ENCODE assay signal across 15 mouse cellular contexts in genomic region chr2:92913295-92913694, GRCm38 (mm10). TPM values are rescaled to one million over a fixed set of nuclear protein-coding genes. Genes with fewer than 3 reads are reported as not detected.
DNase-seq lines count a peak whose midpoint lies in the region; ATAC-seq lines count a peak whose summit lies in the region.
"Had no signal": no experiment of that assay in that cellular context is flagged by ENCODE, and none has a peak within 500 bp of the region (broad histone marks: within the 10 kb centered on the region; RNA-seq: fewer than 3 reads in every experiment).

No protein-coding gene starts in this region.

- no peaks in the 10 kb centered on the region for H3K36me3 ChIP-seq in midbrain, embryonic 13.5 days
- H3K36me3 ChIP-seq in midbrain, embryonic 11.5 days (ENCODE audit: control insufficient read depth, insufficient read depth, low read length): no peaks in the 10 kb centered on the region
- H3K36me3 ChIP-seq in hindbrain, embryonic 14.5 days (replicated peaks; ENCODE audit: control insufficient read depth, insufficient read depth): no peaks in the 10 kb centered on the region
- H3K36me3 ChIP-seq in splenic B cell, adult 2 months (ENCODE audit: control insufficient read depth, insufficient read depth, low read length, poor library complexity, severe bottlenecking): no peaks in the 10 kb centered on the region

- 9% methylated on average over 9 of the region's 9 CpGs for WGBS in midbrain, embryonic 13.5 days
- 9% methylated on average over 9 of the region's 9 CpGs for WGBS in midbrain, embryonic 11.5 days
- WGBS in hindbrain, embryonic 14.5 days: 7% methylated on average over 9 of the region's 9 CpGs

- peak overlapping the region; percentile 83 for H3K4me2 ChIP-seq in midbrain, embryonic 13.5 days (replicated peaks)
- no peak overlapping the region for H3K4me2 ChIP-seq in midbrain, embryonic 11.5 days
- no peak overlapping the region for H3K4me2 ChIP-seq in hindbrain, embryonic 14.5 days (replicated peaks)

- no peak for ATAC-seq in cerebellum, adult (ENCODE audit: insufficient number of reproducible peaks, low FRiP score, low TSS enrichment)
- ATAC-seq in midbrain, embryonic 13.5 days: no peak
- ATAC-seq in midbrain, embryonic 11.5 days (ENCODE audit: low FRiP score): no peak
- no peak for ATAC-seq in hindbrain, embryonic 14.5 days (ENCODE audit: low FRiP score)

- peak overlapping the region; percentile 84 for H3K27ac ChIP-seq in midbrain, embryonic 13.5 days
- no peak overlapping the region for H3K27ac ChIP-seq in midbrain, embryonic 11.5 days (ENCODE audit: low read depth, low read length)
- peak overlapping the region; percentile 26; the same call in 1 of the 2 replicates for H3K27ac ChIP-seq in hindbrain, embryonic 14.5 days

- H3K4me3 ChIP-seq in midbrain, embryonic 13.5 days (replicated peaks): no peak overlapping the region
- H3K4me3 ChIP-seq in midbrain, embryonic 11.5 days (ENCODE audit: low read depth, low read length): no peak overlapping the region
- no peak overlapping the region for H3K4me3 ChIP-seq in hindbrain, embryonic 14.5 days (replicated peaks; ENCODE audit: low read length)

- no peaks in the 10 kb centered on the region for H3K9me3 ChIP-seq in midbrain, embryonic 13.5 days
- H3K9me3 ChIP-seq in midbrain, embryonic 11.5 days (ENCODE audit: control insufficient read depth, low read length): no peaks in the 10 kb centered on the region
- no peaks in the 10 kb centered on the region for H3K9me3 ChIP-seq in hindbrain, embryonic 14.5 days (ENCODE audit: control insufficient read depth, low read length)

- peaks cover 5% of the 10 kb centered on the region; the same call in 1 of the 2 replicates for H3K27me3 ChIP-seq in midbrain, embryonic 13.5 days
- H3K27me3 ChIP-seq in midbrain, embryonic 11.5 days (ENCODE audit: control insufficient read depth, insufficient read depth, low read length): peaks cover 7% of the 10 kb centered on the region
- 0 out of 2 replicates have a peak, but pooled peaks cover 5% of the 10 kb centered on the region for H3K27me3 ChIP-seq in hindbrain, embryonic 14.5 days (ENCODE audit: control insufficient read depth, insufficient read depth, low read length)
- H3K27me3 ChIP-seq in splenic B cell, adult 2 months (ENCODE audit: control insufficient read depth, insufficient read depth, low read length, poor library complexity, severe bottlenecking): no peaks in the 10 kb centered on the region; the same call in 1 of the 2 replicates

- peaks cover 62% of the 10 kb centered on the region for H3K4me1 ChIP-seq in midbrain, embryonic 13.5 days (replicated peaks)
- H3K4me1 ChIP-seq in midbrain, embryonic 11.5 days (ENCODE audit: control insufficient read depth, insufficient read depth, low read length): peaks cover 25% of the 10 kb centered on the region
- peaks cover 40% of the 10 kb centered on the region for H3K4me1 ChIP-seq in hindbrain, embryonic 14.5 days (replicated peaks; ENCODE audit: control insufficient read depth, insufficient read depth, low read length)

- H3K9ac ChIP-seq in midbrain, embryonic 13.5 days (replicated peaks): no peak overlapping the region
- no peak overlapping the region for H3K9ac ChIP-seq in midbrain, embryonic 11.5 days (ENCODE audit: low read length)
- H3K9ac ChIP-seq in hindbrain, embryonic 14.5 days: no peak overlapping the region

- DNase-seq in cerebellum, adult 9-11 months: peak; percentile 27
- DNase-seq in midbrain, embryonic 11.5 days (ENCODE audit: low spot score, missing footprints): no peak
- no peak for DNase-seq in hindbrain, embryonic 14.5 days (ENCODE audit: low spot score)
- peak; percentile 9 for DNase-seq in splenic B cell, adult 2 months (ENCODE audit: low read depth, low spot score)
- DNase-seq in ovary, adult 18-20 months (ENCODE audit: low spot score): no peak
- no peak for DNase-seq in kidney, adult 9 months
- DNase-seq: cerebellum, postnatal 25 days; gastrocnemius, postnatal 36 days; heart, postnatal 10 days; layer of hippocampus, postnatal 36 days; lung, adult 2 months; lung, postnatal 36 days had no signal

RNA-seq across cellular contexts. Expression of gene Syt13, which starts 1.6 kb away (rescaled TPM):
- polyA plus RNA-seq in midbrain, embryonic 13.5 days (2015; fragmentation: Nextera tagmentation; extraction: Ambion mirVana): 62.3 and 99.1 TPM in 2 replicates
- polyA plus RNA-seq in midbrain, embryonic 11.5 days (2014; fragmentation: Nextera tagmentation; extraction: Ambion mirVana): 14.7 TPM in 2 replicates
- 29.7 and 39.8 TPM in 2 replicates for polyA plus RNA-seq in hindbrain, embryonic 14.5 days (2014; fragmentation: Nextera tagmentation; extraction: Ambion mirVana)
- polyA plus RNA-seq: liver, adult 2 months had no signal

Comparison
In these comparisons a context has a peak if more than half of its experiments do, and no peak if none do; other contexts are left out.
1. DNase-seq: peak in cerebellum, adult 9-11 months (single experiment) and splenic B cell, adult 2 months (single experiment); none in midbrain, embryonic 11.5 days (single experiment), hindbrain, embryonic 14.5 days (single experiment), ovary, adult 18-20 months (single experiment) and kidney, adult 9 months (single experiment).